Mouse (Mus musculus): ENCODE results near the gene Zbtb21. TPM values are rescaled to one million over a fixed set of nuclear protein-coding genes. Genes with fewer than 3 reads are reported as not detected.
"Not testable (repeated sequence)": the region's sequence is repeated elsewhere in the genome, so short reads cannot be mapped to it uniquely, and the experiment has no call there.

The Zbtb21 gene
- polyA plus RNA-seq, 1 experiment from 2014 or later, result 15.9 TPM

- Histone ChIP-seq H3K9ac (ENCODE audit: low read length) (no peak overlapping the region), H3K4me3 (ENCODE audit: low read depth, low read length) (no peak overlapping the region), H3K9me3 (ENCODE audit: control insufficient read depth, low read length) (no peaks in the 10 kb centered on the region), H3K4me2 (ENCODE audit: low read depth, severe bottlenecking) (no peak overlapping the region), H3K4me1 (ENCODE audit: control insufficient read depth, insufficient read depth, low read length) (no peaks in the 10 kb centered on the region), H3K27ac (replicated peaks; ENCODE audit: low read depth, low read length) (no peak overlapping the region), H3K27me3 (ENCODE audit: control insufficient read depth, insufficient read depth, low read length) (no peaks in the 10 kb centered on the region), H3K36me3 (ENCODE audit: control insufficient read depth, insufficient read depth, low read length) (peaks cover 10% of the 10 kb centered on the region)
- DNase-seq (ENCODE audit: low spot score) (no peak), ATAC-seq (ENCODE audit: insufficient number of reproducible peaks, low FRiP score, low TSS enrichment, low read depth) (no peak)
- WGBS, result 87% methylated on average over 2 of the region's 2 CpGs
Observed at GRCm38 (mm10) chr16:97953300-97953699, 9.1 kb downstream of the Zbtb21 start.

- ATAC-seq (ENCODE audit: insufficient number of reproducible peaks, low FRiP score, low TSS enrichment, low read depth), result no peak
- no peak overlapping the region for H3K4me3 ChIP-seq (ENCODE audit: low read depth, low read length)
- no peaks in the 10 kb centered on the region for H3K4me1 ChIP-seq (ENCODE audit: control insufficient read depth, insufficient read depth, low read length)
- H3K9ac ChIP-seq (ENCODE audit: low read length), result no peak overlapping the region
- H3K27me3 ChIP-seq (ENCODE audit: control insufficient read depth, insufficient read depth, low read length), result no peaks in the 10 kb centered on the region
- peaks cover 10% of the 10 kb centered on the region for H3K36me3 ChIP-seq (ENCODE audit: control insufficient read depth, insufficient read depth, low read length)
- H3K4me2 ChIP-seq (ENCODE audit: low read depth, severe bottlenecking), result no peak overlapping the region
- DNase-seq (ENCODE audit: low spot score), result no peak
- no peaks in the 10 kb centered on the region for H3K9me3 ChIP-seq (ENCODE audit: control insufficient read depth, low read length)
- WGBS, result 90% methylated on average over 9 of the region's 9 CpGs
- H3K27ac ChIP-seq (replicated peaks; ENCODE audit: low read depth, low read length), result no peak overlapping the region
Observed at GRCm38 (mm10) chr16:97952801-97953200, 9.6 kb downstream of the Zbtb21 start.

GRCm38 (mm10) chr16:97952371-97952770, 10.1 kb downstream of the Zbtb21 start:
- H3K9ac ChIP-seq (ENCODE audit: low read length), result no peak overlapping the region
- 87% methylated on average over 4 of the region's 4 CpGs for WGBS
- H3K36me3 ChIP-seq (ENCODE audit: control insufficient read depth, insufficient read depth, low read length), result peaks cover 10% of the 10 kb centered on the region
- no peak overlapping the region for H3K4me3 ChIP-seq (ENCODE audit: low read depth, low read length)
- H3K27ac ChIP-seq (replicated peaks; ENCODE audit: low read depth, low read length), result no peak overlapping the region
- no peak overlapping the region for H3K4me2 ChIP-seq (ENCODE audit: low read depth, severe bottlenecking)
- no peaks in the 10 kb centered on the region for H3K4me1 ChIP-seq (ENCODE audit: control insufficient read depth, insufficient read depth, low read length)
- ATAC-seq (ENCODE audit: insufficient number of reproducible peaks, low FRiP score, low TSS enrichment, low read depth) (no peak), DNase-seq (ENCODE audit: low spot score) (no peak)
- H3K27me3 ChIP-seq (ENCODE audit: control insufficient read depth, insufficient read depth, low read length), result no peaks in the 10 kb centered on the region
- no peaks in the 10 kb centered on the region for H3K9me3 ChIP-seq (ENCODE audit: control insufficient read depth, low read length)

GRCm38 (mm10) chr16:97950061-97950460, 12.4 kb downstream of the Zbtb21 start:
- H3K4me2 ChIP-seq (ENCODE audit: low read depth, severe bottlenecking), result no peak overlapping the region
- DNase-seq (ENCODE audit: low spot score) (no peak), ATAC-seq (ENCODE audit: insufficient number of reproducible peaks, low FRiP score, low TSS enrichment, low read depth) (no peak)
- no peaks in the 10 kb centered on the region for H3K27me3 ChIP-seq (ENCODE audit: control insufficient read depth, insufficient read depth, low read length)
- 92% methylated on average over 8 of the region's 8 CpGs for WGBS
- H3K9me3 ChIP-seq (ENCODE audit: control insufficient read depth, low read length), result no peaks in the 10 kb centered on the region
- H3K4me1 ChIP-seq (ENCODE audit: control insufficient read depth, insufficient read depth, low read length), result no peaks in the 10 kb centered on the region
- no peak overlapping the region for H3K27ac ChIP-seq (replicated peaks; ENCODE audit: low read depth, low read length)
- peaks cover 10% of the 10 kb centered on the region for H3K36me3 ChIP-seq (ENCODE audit: control insufficient read depth, insufficient read depth, low read length)
- no peak overlapping the region for H3K9ac ChIP-seq (ENCODE audit: low read length)
- no peak overlapping the region for H3K4me3 ChIP-seq (ENCODE audit: low read depth, low read length)

- Histone ChIP-seq H3K4me3 (ENCODE audit: low read depth, low read length) (no peak overlapping the region), H3K9me3 (ENCODE audit: control insufficient read depth, low read length) (no peaks in the 10 kb centered on the region), H3K27me3 (ENCODE audit: control insufficient read depth, insufficient read depth, low read length) (no peaks in the 10 kb centered on the region), H3K4me1 (ENCODE audit: control insufficient read depth, insufficient read depth, low read length) (no peaks in the 10 kb centered on the region), H3K9ac (ENCODE audit: low read length) (no peak overlapping the region), H3K27ac (replicated peaks; ENCODE audit: low read depth, low read length) (no peak overlapping the region), H3K36me3 (ENCODE audit: control insufficient read depth, insufficient read depth, low read length) (peaks cover 10% of the 10 kb centered on the region), H3K4me2 (ENCODE audit: low read depth, severe bottlenecking) (no peak overlapping the region)
- 85% methylated on average over 4 of the region's 4 CpGs for WGBS
- DNase-seq (ENCODE audit: low spot score), result no peak
- ATAC-seq (ENCODE audit: insufficient number of reproducible peaks, low FRiP score, low TSS enrichment, low read depth), result no peak
Observed at GRCm38 (mm10) chr16:97948836-97949235, 13.6 kb downstream of the Zbtb21 start.

GRCm38 (mm10) chr16:97946993-97947392, 15.4 kb downstream of the Zbtb21 start:
- H3K9ac ChIP-seq (ENCODE audit: low read length); DNase-seq (ENCODE audit: low spot score); H3K9me3 ChIP-seq (ENCODE audit: control insufficient read depth, low read length); H3K4me1 ChIP-seq (ENCODE audit: control insufficient read depth, insufficient read depth, low read length); ATAC-seq (ENCODE audit: insufficient number of reproducible peaks, low FRiP score, low TSS enrichment, low read depth); H3K27ac ChIP-seq (replicated peaks; ENCODE audit: low read depth, low read length); H3K4me2 ChIP-seq (ENCODE audit: low read depth, severe bottlenecking); H3K27me3 ChIP-seq (ENCODE audit: control insufficient read depth, insufficient read depth, low read length); H3K4me3 ChIP-seq (ENCODE audit: low read depth, low read length): not testable (repeated sequence)
- H3K36me3 ChIP-seq (ENCODE audit: control insufficient read depth, insufficient read depth, low read length), result peaks cover 10% of the 10 kb centered on the region
- 94% methylated on average over 2 of the region's 2 CpGs for WGBS

- Histone ChIP-seq H3K36me3 (ENCODE audit: control insufficient read depth, insufficient read depth, low read length) (no peaks in the 10 kb centered on the region), H3K4me2 (ENCODE audit: low read depth, severe bottlenecking) (no peak overlapping the region), H3K9me3 (ENCODE audit: control insufficient read depth, low read length) (no peaks in the 10 kb centered on the region), H3K4me1 (ENCODE audit: control insufficient read depth, insufficient read depth, low read length) (no peaks in the 10 kb centered on the region), H3K27me3 (ENCODE audit: control insufficient read depth, insufficient read depth, low read length) (no peaks in the 10 kb centered on the region), H3K27ac (replicated peaks; ENCODE audit: low read depth, low read length) (no peak overlapping the region), H3K4me3 (ENCODE audit: low read depth, low read length) (no peak overlapping the region), H3K9ac (ENCODE audit: low read length) (no peak overlapping the region)
- ATAC-seq (ENCODE audit: insufficient number of reproducible peaks, low FRiP score, low TSS enrichment, low read depth), result no peak
- no peak for DNase-seq (ENCODE audit: low spot score)
Observed at GRCm38 (mm10) chr16:97941844-97942243, 20.6 kb downstream of the Zbtb21 start.

GRCm38 (mm10) chr16:97940471-97940973, 21.9 kb downstream of the Zbtb21 start:
- WGBS, result 85% methylated on average over 3 of the region's 3 CpGs

GRCm38 (mm10) chr16:97935815-97936214, 26.6 kb downstream of the Zbtb21 start:
- no peak overlapping the region for H3K9ac ChIP-seq (ENCODE audit: low read length)
- DNase-seq (ENCODE audit: low spot score) (no peak), ATAC-seq (ENCODE audit: insufficient number of reproducible peaks, low FRiP score, low TSS enrichment, low read depth) (no peak)
- H3K9me3 ChIP-seq (ENCODE audit: control insufficient read depth, low read length), result no peaks in the 10 kb centered on the region
- H3K4me3 ChIP-seq (ENCODE audit: low read depth, low read length), result no peak overlapping the region
- H3K27ac ChIP-seq (replicated peaks; ENCODE audit: low read depth, low read length), result no peak overlapping the region
- no peak overlapping the region for H3K4me2 ChIP-seq (ENCODE audit: low read depth, severe bottlenecking)
- H3K36me3 ChIP-seq (ENCODE audit: control insufficient read depth, insufficient read depth, low read length), result no peaks in the 10 kb centered on the region
- 75% methylated on average over 3 of the region's 3 CpGs for WGBS
- H3K4me1 ChIP-seq (ENCODE audit: control insufficient read depth, insufficient read depth, low read length), result no peaks in the 10 kb centered on the region
- H3K27me3 ChIP-seq (ENCODE audit: control insufficient read depth, insufficient read depth, low read length), result no peaks in the 10 kb centered on the region

More at GRCm38 (mm10) chr16:97940471-97940973, 21.9 kb downstream of the Zbtb21 start:
- Histone ChIP-seq H3K9me3 (ENCODE audit: control insufficient read depth, low read length) (no peaks in the 10 kb centered on the region), H3K9ac (ENCODE audit: low read length) (no peak overlapping the region), H3K36me3 (ENCODE audit: control insufficient read depth, insufficient read depth, low read length) (no peaks in the 10 kb centered on the region), H3K4me2 (ENCODE audit: low read depth, severe bottlenecking) (no peak overlapping the region), H3K27ac (replicated peaks; ENCODE audit: low read depth, low read length) (no peak overlapping the region), H3K4me3 (ENCODE audit: low read depth, low read length) (no peak overlapping the region), H3K27me3 (ENCODE audit: control insufficient read depth, insufficient read depth, low read length) (no peaks in the 10 kb centered on the region), H3K4me1 (ENCODE audit: control insufficient read depth, insufficient read depth, low read length) (no peaks in the 10 kb centered on the region)
- no peak for DNase-seq (ENCODE audit: low spot score)
- no peak for ATAC-seq (ENCODE audit: insufficient number of reproducible peaks, low FRiP score, low TSS enrichment, low read depth)
